Mouse (Mus musculus): ENCODE results near the gene Bcar3. TPM values are rescaled to one million over a fixed set of nuclear protein-coding genes. Genes with fewer than 3 reads are reported as not detected.

The Bcar3 gene
- total RNA-seq, 2 experiments from 2014 or later: 8.4 to 9.3 TPM

GRCm38 (mm10) chr3:122475735-122476134 lies 181.8 kb downstream of the Bcar3 start:
- no peak for DNase-seq (ENCODE audit: extremely low spot score in 1 of 2, low spot score in 1 of 2)

DNA sequence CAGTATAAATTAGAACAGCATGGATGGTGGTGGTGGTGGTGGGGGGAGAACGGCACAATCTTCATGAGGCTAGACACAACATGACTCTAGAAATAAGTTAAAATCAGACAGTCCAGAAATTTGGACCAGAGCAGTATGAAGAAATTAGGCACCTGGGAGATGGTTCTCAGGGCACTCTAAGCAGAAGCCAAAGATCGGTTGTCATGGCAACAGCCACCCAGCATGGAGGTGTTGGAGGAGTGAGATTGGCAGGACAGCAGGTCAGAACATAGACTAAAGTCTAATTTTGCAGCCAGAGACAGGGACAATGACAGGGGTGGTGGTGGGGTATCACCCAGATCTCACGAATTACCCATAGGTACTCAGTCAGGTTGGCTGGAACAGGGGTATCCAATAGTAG lies 182.7 kb downstream of the Bcar3 start:
- DNase-seq (ENCODE audit: extremely low spot score in 1 of 2, low spot score in 1 of 2): no peak

GRCm38 (mm10) chr3:122477541-122477940 lies 183.6 kb downstream of the Bcar3 start:
- no peak for DNase-seq (ENCODE audit: extremely low spot score in 1 of 2, low spot score in 1 of 2)

DNA sequence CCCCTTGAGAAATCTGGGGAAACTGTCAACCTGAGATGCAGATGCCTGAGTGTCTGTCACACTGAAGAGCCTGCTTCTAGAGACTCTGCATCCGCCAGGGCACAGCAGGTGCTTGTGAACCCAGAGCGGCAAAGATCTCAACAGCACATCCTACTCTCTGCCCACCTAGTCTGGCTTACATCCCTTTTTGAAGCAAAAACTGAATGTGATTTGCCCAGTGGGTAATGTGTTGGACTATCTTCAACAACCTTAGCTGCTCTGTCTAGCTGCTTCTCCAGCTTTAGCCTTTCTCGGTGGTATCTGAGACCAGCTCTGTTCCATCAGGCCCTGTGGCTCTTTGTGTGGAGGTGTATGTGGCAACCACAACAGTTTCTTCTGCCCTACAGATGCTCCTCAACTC lies 184.8 kb downstream of the Bcar3 start:
- no peak for DNase-seq (ENCODE audit: extremely low spot score in 1 of 2, low spot score in 1 of 2)

GRCm38 (mm10) chr3:122480065-122480675 lies 186.2 kb downstream of the Bcar3 start:
- DNase-seq (ENCODE audit: extremely low spot score in 1 of 2, low spot score in 1 of 2): no peak

- DNase-seq (ENCODE audit: extremely low spot score in 1 of 2, low spot score in 1 of 2): no peak
Observed at GRCm38 (mm10) chr3:122480986-122481385, 187.1 kb downstream of the Bcar3 start.

- DNase-seq (ENCODE audit: extremely low spot score in 1 of 2, low spot score in 1 of 2): no peak
Observed at GRCm38 (mm10) chr3:122481891-122482739, 188.2 kb downstream of the Bcar3 start.

DNA sequence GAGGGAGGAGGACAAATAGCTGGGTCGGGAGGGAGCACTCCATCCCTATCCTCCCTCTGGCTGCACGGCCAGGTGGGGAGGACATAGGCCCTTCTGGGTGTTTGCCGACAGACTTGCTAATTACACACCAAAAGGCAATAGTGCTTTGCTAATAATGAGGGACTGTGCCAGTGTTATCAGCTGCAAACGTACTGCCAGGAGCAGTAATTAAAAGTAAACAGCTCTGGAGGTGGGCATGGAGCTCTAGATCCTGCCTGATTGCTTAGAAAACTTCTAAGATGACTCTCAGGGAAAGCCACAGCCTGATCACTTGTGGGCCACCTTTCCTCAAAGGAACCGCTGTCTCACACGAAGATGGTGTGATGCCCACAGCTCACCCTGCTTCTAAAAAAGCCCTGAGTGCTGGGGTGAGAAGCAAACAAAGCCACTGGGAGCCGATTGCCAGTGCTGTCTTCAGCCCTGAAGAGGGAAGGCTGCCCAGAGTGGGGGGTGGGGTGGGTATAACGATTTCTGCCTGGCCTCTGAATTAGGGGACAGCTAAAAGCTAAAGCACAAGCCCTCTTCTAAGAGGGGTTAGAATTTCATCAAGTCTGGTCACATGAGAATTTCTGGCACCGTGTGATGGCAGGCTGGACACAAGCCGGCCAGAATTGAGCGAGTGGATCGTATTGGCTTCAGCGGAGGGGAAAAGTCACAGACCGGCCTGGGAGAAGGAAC lies 189.3 kb downstream of the Bcar3 start:
- peak in 1 of 2 experiments; percentile 39 for DNase-seq (ENCODE audit: extremely low spot score in 1 of 2, low spot score in 1 of 2)

GRCm38 (mm10) chr3:122483783-122484130 lies 189.8 kb downstream of the Bcar3 start:
- no peak for DNase-seq (ENCODE audit: extremely low spot score in 1 of 2, low spot score in 1 of 2)

DNA sequence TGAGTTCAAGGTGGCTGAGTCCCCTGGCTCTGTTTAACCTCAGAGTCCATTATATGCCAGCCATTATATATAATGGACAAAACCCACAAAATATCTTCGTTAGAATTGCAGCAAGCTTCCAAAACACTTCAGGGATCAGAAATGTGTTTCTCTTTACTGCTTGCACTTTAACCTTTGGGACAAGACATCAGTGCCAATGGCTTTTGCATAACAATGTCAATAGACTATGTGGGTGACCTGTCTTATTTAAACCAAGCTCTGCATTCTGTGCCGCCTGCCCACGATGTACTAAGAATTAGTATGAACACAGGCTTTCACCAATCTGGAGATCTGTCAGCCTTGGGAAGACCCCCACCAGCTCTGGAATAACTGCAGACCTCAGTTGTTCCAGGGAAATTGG lies 190.4 kb downstream of the Bcar3 start:
- DNase-seq (ENCODE audit: extremely low spot score in 1 of 2, low spot score in 1 of 2): no peak

DNA sequence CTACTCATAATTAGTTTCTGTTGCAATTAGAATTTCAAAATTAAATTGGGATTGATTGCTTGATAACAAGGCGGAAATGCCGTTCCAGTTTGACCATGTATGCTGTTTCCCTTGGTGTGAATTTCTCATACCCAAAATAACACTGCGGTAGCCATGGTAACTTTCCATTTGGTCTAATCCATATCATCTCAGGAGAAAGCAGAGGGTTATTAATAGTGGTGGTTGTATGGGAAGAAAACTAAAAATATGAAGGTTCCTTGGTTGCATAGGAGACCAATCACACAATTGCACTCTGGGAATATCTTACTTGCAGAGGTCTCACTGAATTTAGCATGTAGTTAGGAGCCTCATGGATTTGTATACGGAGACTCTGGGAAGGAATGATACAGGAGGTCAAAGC lies 191.8 kb downstream of the Bcar3 start:
- DNase-seq (ENCODE audit: extremely low spot score in 1 of 2, low spot score in 1 of 2): no peak

DNA sequence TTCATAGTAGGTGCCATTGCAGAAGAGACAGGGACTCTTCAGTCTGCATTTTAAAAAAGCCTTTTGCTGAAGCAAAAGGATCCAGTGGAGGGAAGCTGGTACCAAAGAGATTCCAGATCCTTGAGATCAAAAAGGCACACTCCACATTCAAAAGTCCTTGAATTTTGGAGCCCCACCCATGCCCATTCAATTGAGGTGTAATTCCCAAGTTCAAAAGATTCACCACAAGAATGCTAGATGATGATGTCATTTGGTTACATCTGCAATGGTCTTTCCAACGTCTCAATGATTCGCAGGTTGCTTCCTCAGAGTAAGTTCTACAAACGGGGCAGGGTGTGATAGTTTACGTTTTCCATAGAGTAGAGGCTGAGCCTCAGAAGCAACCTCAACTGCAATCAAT lies 192.3 kb downstream of the Bcar3 start:
- DNase-seq (ENCODE audit: extremely low spot score in 1 of 2, low spot score in 1 of 2): no peak

DNA sequence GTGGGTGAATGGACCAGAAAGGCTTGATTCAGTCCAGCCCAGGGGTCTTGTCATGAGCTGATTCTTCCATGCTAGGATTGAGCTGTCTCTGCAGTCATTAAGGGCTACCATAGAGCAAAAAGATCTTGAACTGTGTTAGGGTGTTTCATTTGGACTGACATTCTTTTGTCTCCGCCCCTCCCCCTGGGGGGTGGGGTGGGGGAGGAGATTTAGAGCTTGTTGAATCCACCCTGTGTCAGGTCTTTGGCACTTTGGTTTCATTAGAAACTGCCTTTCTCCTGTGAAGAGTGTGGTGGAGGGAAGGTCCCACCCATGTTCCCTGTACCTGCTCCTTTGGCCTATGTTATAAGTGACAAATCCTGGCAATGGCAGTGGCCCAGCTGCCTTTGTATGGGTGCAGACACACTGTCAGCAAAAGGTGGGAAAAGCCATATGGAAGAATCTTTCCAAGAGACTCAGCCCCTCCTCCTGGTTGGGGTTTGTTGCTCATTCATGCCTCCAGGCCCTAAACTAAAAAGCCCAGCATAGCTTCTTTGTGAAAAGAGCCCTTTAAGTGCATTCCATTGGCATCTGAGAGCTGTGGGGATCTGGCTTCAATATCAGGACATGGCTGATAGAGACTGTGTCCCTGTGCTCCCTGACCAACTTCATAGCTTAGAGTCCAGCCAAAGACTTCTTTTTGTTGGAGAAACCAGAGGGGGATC lies 194.3 kb downstream of the Bcar3 start:
- no peak for DNase-seq (ENCODE audit: extremely low spot score in 1 of 2, low spot score in 1 of 2)

DNA sequence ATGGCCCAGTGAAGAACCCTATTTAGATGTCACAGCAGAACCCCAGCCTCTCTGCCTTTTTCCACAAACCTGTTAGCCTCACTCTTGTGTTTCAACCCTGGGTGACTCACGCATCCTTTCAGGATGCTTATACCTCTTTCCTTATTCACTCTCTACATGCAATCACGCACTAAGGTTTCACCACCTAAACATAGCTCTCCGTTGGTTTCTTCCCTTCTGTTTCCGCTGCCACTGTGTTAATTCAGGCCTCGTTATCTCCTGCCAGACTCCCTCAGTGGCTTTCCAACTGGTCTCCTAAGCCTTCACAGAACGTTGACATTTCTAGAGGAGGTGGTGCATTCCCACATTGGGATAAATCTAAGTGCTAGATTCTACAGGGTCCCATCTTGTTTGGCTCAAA lies 196.6 kb downstream of the Bcar3 start:
- DNase-seq (ENCODE audit: extremely low spot score in 1 of 2, low spot score in 1 of 2): no peak

DNA sequence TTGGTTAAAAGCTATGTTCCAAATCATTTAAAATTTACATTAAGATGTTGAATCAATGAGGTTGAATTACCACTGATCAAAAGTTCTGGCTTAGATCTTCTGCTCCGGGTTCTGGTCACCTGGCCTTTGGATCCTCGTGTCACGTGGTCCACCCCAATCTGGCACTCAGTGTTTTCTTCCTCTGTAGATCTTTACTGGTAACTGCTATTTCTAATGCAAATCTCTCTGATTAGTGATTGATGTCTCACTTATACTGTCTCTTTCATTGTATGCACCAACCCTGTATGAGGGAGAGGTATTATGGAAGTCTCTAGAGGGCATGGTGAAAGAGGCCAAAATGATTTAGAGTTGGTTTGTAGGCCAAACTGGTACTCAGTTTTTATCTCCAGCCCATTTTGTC lies 198.1 kb downstream of the Bcar3 start:
- DNase-seq (ENCODE audit: extremely low spot score in 1 of 2, low spot score in 1 of 2): no peak

GRCm38 (mm10) chr3:122492872-122493615 lies 199.1 kb downstream of the Bcar3 start:
- no peak for DNase-seq (ENCODE audit: extremely low spot score in 1 of 2, low spot score in 1 of 2)

DNA sequence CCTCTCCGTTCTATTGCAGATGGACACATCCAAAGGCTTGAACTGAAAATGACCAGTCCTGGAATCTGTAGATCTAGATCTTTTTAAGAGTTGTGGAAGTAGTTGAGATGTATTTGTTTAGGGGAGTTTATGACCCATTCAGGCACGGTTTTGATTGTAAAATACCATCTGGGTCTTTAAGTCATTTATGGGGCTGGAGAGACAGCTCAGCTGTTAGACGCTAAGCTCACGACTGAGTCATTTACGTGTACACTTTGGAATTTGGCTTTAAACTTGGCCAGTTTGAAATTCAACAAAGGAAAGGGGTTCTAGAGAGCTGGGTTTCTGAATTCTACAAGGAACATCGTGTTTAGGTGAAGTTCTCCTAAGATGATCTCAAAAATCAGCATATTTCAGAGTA lies 200.8 kb downstream of the Bcar3 start:
- no peak for DNase-seq (ENCODE audit: extremely low spot score in 1 of 2, low spot score in 1 of 2)

GRCm38 (mm10) chr3:122497871-122498270 lies 203.9 kb downstream of the Bcar3 start:
- DNase-seq (ENCODE audit: extremely low spot score in 1 of 2, low spot score in 1 of 2): no peak

GRCm38 (mm10) chr3:122498528-122498927 lies 204.6 kb downstream of the Bcar3 start:
- no peak for DNase-seq (ENCODE audit: extremely low spot score in 1 of 2, low spot score in 1 of 2)

GRCm38 (mm10) chr3:122499647-122500046 lies 205.7 kb downstream of the Bcar3 start:
- DNase-seq (ENCODE audit: extremely low spot score in 1 of 2, low spot score in 1 of 2): no peak

Measured in layer of hippocampus, postnatal 25 days (tissue).